Mouse (Mus musculus) neural tube, embryonic 10.5 days (tissue): ENCODE measurements around the gene Nfe2l1.
A peak's percentile ranks its signal among the peaks of the same experiment; 100 is the strongest.
"Not testable (repeated sequence)": the region's sequence is repeated elsewhere in the genome, so short reads cannot be mapped to it uniquely, and the experiment has no call there.

Experiments used
- DNase-seq: peaks from one replicate; pipeline ENCODE4 v3.0.0-alpha.2; 2017; ENCODE audit warnings: low spot score; ENCODE audit errors: extremely low spot score

The Nfe2l1 gene

GRCm38 (mm10) chr11:96821956-96822355, 7.8 kb downstream of the Nfe2l1 start:
- no peak for DNase-seq

DNA sequence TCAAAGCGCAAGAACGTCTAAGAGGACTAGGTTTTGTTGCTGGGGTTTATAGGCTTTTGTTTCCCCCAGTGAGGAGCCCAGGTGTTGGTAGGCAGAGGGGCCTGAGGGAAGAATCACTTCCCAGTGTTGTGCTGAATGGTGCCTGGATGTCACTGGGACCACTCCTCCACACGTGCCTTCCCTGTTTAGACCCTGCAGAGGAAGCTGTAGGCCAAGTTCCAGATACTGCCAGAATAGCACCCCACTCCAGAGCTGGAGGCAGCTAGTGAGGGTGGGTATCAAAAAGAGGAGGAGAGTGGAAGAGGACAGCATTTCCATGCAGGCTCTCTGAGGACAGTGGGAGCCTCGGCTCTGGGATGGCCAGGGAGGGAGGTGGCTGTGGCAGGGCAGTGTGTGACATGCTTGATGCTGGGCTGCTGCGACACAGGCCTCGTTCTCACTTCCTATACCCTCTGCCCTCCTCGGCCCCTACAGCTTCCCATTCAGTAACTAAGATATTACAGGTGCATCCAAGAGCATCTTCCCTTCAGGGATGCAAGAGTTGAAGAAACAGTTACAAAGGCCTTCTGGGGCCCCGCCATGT, 11.5 kb downstream of the Nfe2l1 start:
- DNase-seq = no peak

- no peak for DNase-seq
Measured at GRCm38 (mm10) chr11:96816979-96817378, 12.8 kb downstream of the Nfe2l1 start.

DNA sequence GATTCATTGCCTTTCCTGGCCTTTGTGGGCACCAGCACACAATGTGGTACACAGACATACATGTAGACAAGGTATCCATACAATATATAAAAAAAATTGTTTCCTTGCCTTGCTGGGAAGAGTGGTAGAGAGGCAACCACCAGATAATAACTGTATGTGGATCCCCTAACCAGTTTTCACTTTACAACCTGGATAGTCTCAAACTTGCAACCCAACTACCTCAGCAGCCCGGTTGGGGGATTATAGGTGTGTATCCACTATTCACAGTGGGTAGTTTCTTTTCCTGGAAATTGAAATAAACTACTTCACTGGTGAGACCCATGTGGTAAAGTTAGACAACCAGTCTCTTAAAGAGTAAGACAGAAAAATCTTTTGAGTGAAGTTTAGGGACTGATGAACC, 13.3 kb downstream of the Nfe2l1 start:
- DNase-seq = no peak

GRCm38 (mm10) chr11:96815895-96816294, 13.9 kb downstream of the Nfe2l1 start:
- no peak for DNase-seq

- DNase-seq = no peak
Measured at GRCm38 (mm10) chr11:96814443-96814842, 15.3 kb downstream of the Nfe2l1 start.

DNA sequence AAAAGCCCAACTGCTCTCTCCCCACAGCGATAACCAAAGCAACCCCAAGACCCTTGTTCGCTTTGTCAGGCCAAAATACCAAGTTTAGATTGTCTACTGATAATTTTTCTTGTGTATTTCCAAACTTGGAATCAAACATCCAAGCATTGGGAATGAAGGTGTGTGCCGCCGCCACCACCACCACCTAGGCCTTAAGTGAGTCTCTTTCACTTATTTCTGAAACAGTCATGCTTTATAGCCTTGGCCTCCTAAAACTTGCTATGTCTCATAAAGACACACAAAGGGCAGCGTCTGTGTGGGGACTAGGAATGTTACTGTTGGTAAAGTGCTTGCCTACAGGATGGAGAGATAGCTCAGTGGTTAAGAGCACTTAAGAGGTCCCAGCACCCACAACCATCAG, 15.8 kb downstream of the Nfe2l1 start:
- DNase-seq = no peak

DNA sequence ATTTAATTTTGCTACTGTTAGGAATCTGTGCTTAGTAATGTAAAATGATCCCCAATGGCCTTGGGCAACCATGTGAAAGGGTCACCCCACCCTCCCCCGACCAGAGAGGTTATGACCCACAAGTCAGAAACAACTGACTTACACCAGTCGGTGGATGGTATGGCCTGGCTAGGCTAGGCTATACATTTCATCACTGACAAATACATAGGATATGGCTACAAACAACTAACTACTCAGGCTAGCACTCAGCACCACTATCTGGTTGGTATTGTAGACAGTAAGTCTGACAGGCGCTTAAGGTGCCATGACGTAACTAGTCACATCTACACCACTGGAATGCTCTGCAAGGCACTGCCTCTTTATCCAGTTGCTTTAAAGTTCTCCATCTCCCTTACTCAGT, 16.3 kb downstream of the Nfe2l1 start:
- DNase-seq = no peak

DNA sequence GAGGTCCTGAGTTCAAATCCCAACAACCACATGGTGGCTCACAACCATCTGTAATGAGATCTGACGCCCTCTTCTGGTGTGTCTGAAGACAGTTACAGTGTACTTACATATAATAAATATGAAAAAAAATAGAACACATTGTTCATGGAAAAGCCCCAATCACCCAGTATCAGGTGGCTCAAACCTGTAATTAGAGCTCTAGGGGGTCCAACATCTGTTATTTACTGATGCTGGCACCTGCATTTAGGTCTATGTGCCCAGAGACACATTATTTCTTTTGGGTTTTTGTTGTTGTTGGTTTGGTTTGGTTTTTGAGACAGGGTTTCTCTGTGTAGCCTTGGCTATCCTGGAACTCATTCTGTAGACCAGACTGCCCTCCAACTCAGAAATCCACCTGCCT, 18.6 kb downstream of the Nfe2l1 start:
- not testable (repeated sequence) for DNase-seq

GRCm38 (mm10) chr11:96809562-96810235, 20.1 kb downstream of the Nfe2l1 start:
- no peak for DNase-seq

- DNase-seq = no peak
Measured at GRCm38 (mm10) chr11:96808066-96808465, 21.7 kb downstream of the Nfe2l1 start.

DNA sequence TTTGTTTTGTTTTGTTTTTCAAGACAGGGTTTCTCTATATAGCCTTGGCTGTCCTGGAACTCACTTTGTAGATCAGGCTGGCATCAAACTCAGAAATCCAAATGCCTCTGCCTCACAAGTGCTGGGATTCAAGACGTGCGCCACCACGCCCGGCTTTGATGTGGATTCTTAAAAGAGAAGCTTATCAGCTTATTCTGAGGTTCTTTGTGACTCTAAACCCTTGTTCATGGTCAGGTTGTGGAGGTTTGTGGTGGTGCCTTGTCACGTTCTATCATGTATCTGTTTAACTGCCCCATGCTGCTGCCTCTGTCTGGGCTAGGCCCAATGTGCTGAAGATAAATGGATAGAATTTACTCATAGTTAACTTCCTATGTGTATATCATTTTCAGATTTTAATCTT, 24.2 kb downstream of the Nfe2l1 start:
- DNase-seq = no peak

GRCm38 (mm10) chr11:96799511-96799910, 30.3 kb downstream of the Nfe2l1 start:
- no peak for DNase-seq

GRCm38 (mm10) chr11:96796586-96796985, 33.2 kb downstream of the Nfe2l1 start:
- no peak for DNase-seq

GRCm38 (mm10) chr11:96796081-96796480, 33.7 kb downstream of the Nfe2l1 start:
- no peak for DNase-seq

- no peak for DNase-seq
Measured at GRCm38 (mm10) chr11:96795491-96795890, 34.3 kb downstream of the Nfe2l1 start.

- no peak for DNase-seq
Measured at GRCm38 (mm10) chr11:96790681-96791080, 39.1 kb downstream of the Nfe2l1 start.

GRCm38 (mm10) chr11:96789990-96790389, 39.8 kb downstream of the Nfe2l1 start:
- DNase-seq = peak; percentile 38

DNA sequence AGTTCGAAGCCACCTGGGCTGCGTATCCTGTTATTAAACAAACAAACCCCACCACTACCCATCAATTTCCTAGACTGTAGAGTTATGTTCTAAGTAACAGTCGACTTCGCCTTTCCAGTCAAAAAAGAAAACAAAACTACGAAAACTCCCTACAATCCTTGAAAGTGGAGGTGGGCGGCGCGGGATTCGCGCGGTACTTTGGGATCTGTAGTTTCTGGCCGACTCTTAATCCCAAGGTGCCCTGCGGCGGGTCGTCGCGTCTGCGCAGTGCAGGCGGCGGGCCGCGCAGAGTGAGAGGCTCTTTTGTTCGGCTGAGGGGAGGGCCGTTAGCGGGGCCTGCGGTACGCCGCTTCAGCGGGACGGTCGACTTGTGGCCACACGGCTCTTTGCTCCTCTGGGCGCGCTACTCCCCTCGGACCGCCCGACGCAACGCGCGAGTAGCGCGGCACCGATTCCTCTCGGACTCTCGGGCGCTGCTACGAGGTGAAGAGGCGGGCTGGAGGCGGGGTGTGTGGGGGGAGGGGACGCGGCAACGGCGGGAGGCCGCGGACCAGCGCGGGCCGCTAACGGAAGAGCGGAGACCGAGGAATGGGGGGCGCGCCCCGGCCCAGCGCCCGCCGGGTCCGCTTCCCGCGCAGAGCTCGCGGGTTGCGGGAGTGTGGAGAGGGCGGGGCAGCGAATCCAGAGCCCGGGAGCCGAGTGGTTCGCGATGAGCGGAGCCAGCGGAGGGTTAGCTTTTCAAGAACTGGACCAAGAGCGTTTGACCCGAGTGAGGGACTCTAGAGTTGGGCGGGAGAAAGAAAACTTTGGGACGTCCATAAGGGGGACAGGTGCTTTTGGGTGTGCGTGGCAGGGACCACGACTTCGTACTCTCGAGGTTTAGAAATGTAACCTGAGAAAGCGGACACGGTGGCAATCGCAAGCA, 40.6 kb downstream of the Nfe2l1 start, which contains the start of gene Cbx1:
Gene Cbx1 (plus strand): TSS at position 257 of the 925 bp plus-strand sequence.
- peak; percentile 93 for DNase-seq

DNA sequence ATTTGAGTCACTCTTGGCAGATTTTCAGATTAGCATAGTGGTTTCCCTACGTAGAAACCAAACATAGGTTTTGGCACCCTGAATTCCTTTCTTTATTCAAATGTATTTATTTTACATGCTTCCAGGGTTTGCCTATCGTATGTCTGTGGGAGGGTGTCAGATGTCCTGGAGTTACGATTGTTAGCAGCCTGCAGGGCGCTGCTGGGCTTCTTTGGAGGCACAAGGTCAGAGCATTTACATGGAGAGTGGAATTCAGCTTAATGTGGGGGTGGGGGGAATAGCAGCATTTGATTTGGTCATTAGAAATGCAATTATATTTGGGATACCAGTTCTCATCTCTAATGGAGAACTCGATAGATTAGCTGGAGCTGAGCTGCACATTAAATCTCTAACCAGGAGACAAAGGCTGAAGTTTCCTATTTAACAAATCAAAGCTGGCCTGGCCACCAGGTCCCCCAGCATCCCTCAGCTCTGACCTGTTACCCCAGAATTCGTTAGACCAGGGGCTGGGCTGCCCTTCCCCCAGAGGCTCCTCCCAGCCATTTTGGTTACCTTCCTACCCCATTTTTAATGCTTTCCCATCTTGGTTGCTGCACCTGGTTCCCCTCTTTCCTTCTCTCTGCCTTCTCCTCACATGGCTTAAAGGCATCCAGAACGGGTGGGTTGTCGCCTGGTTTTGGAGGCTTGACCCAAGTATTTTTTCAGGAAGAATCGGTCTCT, 42.9 kb downstream of the Nfe2l1 start:
- no peak for DNase-seq

DNA sequence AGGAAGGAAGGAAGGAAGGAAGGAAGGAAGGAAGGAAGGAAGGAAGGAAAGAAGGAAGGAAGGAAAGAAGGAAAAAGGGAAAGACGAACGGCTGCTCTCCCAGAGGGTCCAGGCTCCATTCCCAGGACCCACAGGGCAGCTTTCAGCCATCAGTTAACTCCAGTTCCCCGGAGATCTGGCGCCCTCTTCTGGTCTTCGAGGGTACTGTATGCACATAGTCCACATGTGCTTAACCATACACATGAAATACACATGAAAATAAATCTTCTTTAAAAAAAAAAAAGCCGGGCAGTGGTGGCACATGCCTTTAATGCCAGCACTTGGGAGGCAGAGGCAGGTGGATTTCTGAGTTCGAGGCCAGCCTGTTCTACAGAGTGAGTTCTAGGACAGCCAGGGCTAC, 44.9 kb downstream of the Nfe2l1 start:
- DNase-seq = peak; percentile 89
